In the genomic region with DNA sequence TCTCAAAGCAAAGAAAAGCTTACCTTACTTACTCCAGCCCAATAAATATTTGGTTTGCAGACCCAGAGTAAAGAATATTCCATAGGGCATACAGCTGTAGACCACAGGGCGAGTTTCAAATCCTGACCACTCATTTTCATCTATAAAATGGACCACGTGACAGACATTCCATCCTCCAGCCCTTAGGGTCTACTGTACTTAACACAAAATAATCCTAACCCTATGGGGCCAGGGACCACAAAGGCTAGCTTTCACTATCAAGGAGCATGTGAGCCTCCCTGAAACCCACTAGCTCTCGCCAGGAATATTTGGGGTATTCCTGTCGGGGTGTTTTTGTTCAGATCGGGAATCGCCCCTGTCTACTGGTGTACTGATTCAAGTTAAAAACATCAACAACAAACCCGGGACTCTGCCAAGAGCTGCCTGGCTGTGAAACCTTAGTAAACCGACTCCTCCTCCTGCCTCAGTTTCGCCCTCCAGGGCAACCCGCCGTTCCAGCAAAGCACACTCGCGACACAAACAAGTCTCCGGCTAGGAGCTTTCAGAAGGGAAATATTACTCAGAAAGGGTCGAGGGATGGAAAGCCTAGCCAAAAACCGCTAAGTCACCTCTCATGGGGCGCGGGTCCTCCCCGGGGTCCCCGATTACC, we compare ENCODE assay signal across 8 mouse cellular contexts. TPM values are rescaled to one million over a fixed set of nuclear protein-coding genes. Genes with fewer than 3 reads are reported as not detected.
A peak's percentile ranks its signal among the peaks of the same experiment; 100 is the strongest.
DNase-seq lines count a peak whose midpoint lies in the region; ATAC-seq and TF ChIP-seq lines count a peak whose summit lies in the region.

No protein-coding gene starts in this region.

- H3K27ac ChIP-seq in neural tube, embryonic 11.5 days (ENCODE audit: low read depth, low read length) = no peak overlapping the region
- no peak overlapping the region for H3K27ac ChIP-seq in embryonic fibroblast, embryonic 13.5 days (ENCODE audit: insufficient read depth, low read length)
- H3K27ac ChIP-seq in limb, embryonic 14.5 days (replicated peaks; ENCODE audit: low read depth, low read length) = peak overlapping the region; percentile 16; the same call in 1 of the 2 replicates
- H3K27ac ChIP-seq in stomach, embryonic 15.5 days = 0 out of 2 replicates have a peak overlapping the region, but pooled peaks have one; percentile 16

- H3K36me3 ChIP-seq in neural tube, embryonic 11.5 days (ENCODE audit: control insufficient read depth, insufficient read depth, low read length) = no peaks in the 10 kb centered on the region
- H3K36me3 ChIP-seq in limb, embryonic 14.5 days (ENCODE audit: control insufficient read depth, insufficient read depth, low read length) = no peaks in the 10 kb centered on the region
- no peaks in the 10 kb centered on the region for H3K36me3 ChIP-seq in stomach, embryonic 15.5 days

- no peak for TF ChIP-seq POLR2A in embryonic fibroblast, embryonic 13.5 days (IDR thresholded peaks at IDR 0.05; ENCODE audit: low read depth, low read length)
- TF ChIP-seq POLR2A in limb, embryonic 14.5 days (IDR thresholded peaks at IDR 0.05; ENCODE audit: borderline replicate concordance, extremely low read depth, insufficient read depth, insufficient read length) = 0 out of 2 replicates have a peak, but pooled peaks have one; percentile 38

- no peak for DNase-seq in neural tube, embryonic 11.5 days (ENCODE audit: low spot score)
- no peak for DNase-seq in neural tube, embryonic 10.5 days (ENCODE audit: extremely low spot score, low spot score)
- DNase-seq in limb, embryonic 14.5 days (ENCODE audit: low spot score) = no peak
- DNase-seq in right cerebral cortex, postnatal 14 days = no peak
- DNase-seq in lung, postnatal 36 days = no peak
- DNase-seq in frontal cortex, postnatal 36 days (ENCODE audit: low spot score in 2 of 2) = no peak

- no peaks in the 10 kb centered on the region for H3K9me3 ChIP-seq in neural tube, embryonic 11.5 days (ENCODE audit: control insufficient read depth, low read length)
- no peaks in the 10 kb centered on the region for H3K9me3 ChIP-seq in limb, embryonic 14.5 days (ENCODE audit: control insufficient read depth, low read length)
- no peaks in the 10 kb centered on the region for H3K9me3 ChIP-seq in stomach, embryonic 15.5 days

- H3K4me1 ChIP-seq in neural tube, embryonic 11.5 days (ENCODE audit: control insufficient read depth, insufficient read depth, low read length) = 0 out of 2 replicates have a peak, but pooled peaks cover 4% of the 10 kb centered on the region
- H3K4me1 ChIP-seq in embryonic fibroblast, embryonic 13.5 days (ENCODE audit: control insufficient read depth, insufficient read depth, low read length) = 0 out of 2 replicates have a peak, but pooled peaks cover 2% of the 10 kb centered on the region
- H3K4me1 ChIP-seq in limb, embryonic 14.5 days (ENCODE audit: control insufficient read depth, insufficient read depth, low read length) = peaks cover 7% of the 10 kb centered on the region; the same call in 1 of the 2 replicates
- H3K4me1 ChIP-seq in stomach, embryonic 15.5 days = peaks cover 11% of the 10 kb centered on the region

- 4% methylated on average over 20 of the region's 20 CpGs for WGBS in neural tube, embryonic 11.5 days
- 2% methylated on average over 20 of the region's 20 CpGs for WGBS in limb, embryonic 14.5 days
- 2% methylated on average over 20 of the region's 20 CpGs for WGBS in stomach, embryonic 15.5 days

- H3K27me3 ChIP-seq in neural tube, embryonic 11.5 days (ENCODE audit: control insufficient read depth, insufficient read depth, low read length) = no peaks in the 10 kb centered on the region
- no peaks in the 10 kb centered on the region for H3K27me3 ChIP-seq in limb, embryonic 14.5 days (ENCODE audit: control insufficient read depth, insufficient read depth, low read length)
- H3K27me3 ChIP-seq in stomach, embryonic 15.5 days (replicated peaks) = no peaks in the 10 kb centered on the region

- H3K4me2 ChIP-seq in neural tube, embryonic 11.5 days (ENCODE audit: low read depth) = peak overlapping the region; percentile 53
- H3K4me2 ChIP-seq in limb, embryonic 14.5 days (replicated peaks; ENCODE audit: low read depth, low read length, severe bottlenecking) = peak overlapping the region; percentile 55
- peak overlapping the region; percentile 67 for H3K4me2 ChIP-seq in stomach, embryonic 15.5 days

- peak overlapping the region; percentile 57 for H3K4me3 ChIP-seq in neural tube, embryonic 11.5 days (ENCODE audit: low read depth, low read length)
- H3K4me3 ChIP-seq in embryonic fibroblast, embryonic 13.5 days (ENCODE audit: insufficient read depth, low read length) = peak overlapping the region; percentile 85
- H3K4me3 ChIP-seq in limb, embryonic 14.5 days (replicated peaks; ENCODE audit: low read length) = peak overlapping the region; percentile 54
- peak overlapping the region; percentile 66 for H3K4me3 ChIP-seq in stomach, embryonic 15.5 days (replicated peaks)

- H3K9ac ChIP-seq in neural tube, embryonic 11.5 days (ENCODE audit: low read length) = peak overlapping the region; percentile 47
- H3K9ac ChIP-seq in limb, embryonic 14.5 days (ENCODE audit: low read depth, low read length, severe bottlenecking) = peak overlapping the region; percentile 59
- peak overlapping the region; percentile 49; the same call in 1 of the 2 replicates for H3K9ac ChIP-seq in stomach, embryonic 15.5 days

- no peak for TF ChIP-seq CTCF in embryonic fibroblast, embryonic 13.5 days (IDR thresholded peaks at IDR 0.05; ENCODE audit: borderline replicate concordance, insufficient read depth, low read length)

- ATAC-seq in neural tube, embryonic 11.5 days (ENCODE audit: insufficient read depth, low FRiP score, low TSS enrichment) = peak; percentile 53
- peak; percentile 48 for ATAC-seq in limb, embryonic 14.5 days (ENCODE audit: low FRiP score, low read depth)
- ATAC-seq in stomach, embryonic 15.5 days (ENCODE audit: insufficient read depth, low FRiP score, low read depth) = no peak; the same call in 1 of the 2 replicates

RNA-seq across cellular contexts. Expression of gene Lgmn, which starts 0.5 kb away (rescaled TPM):
- 56.8 and 61.8 TPM in 2 replicates for polyA plus RNA-seq in neural tube, embryonic 11.5 days (2014; fragmentation: Nextera tagmentation; extraction: Ambion mirVana)
- 71.1 and 73.8 TPM in 2 replicates for polyA plus RNA-seq in embryonic fibroblast, embryonic 13.5 days (2011; ENCODE audit: insufficient read length, low read depth, missing spikeins)
- polyA plus RNA-seq in limb, embryonic 14.5 days (2012; rRNA removed) = 78.7 and 88.4 TPM in 2 replicates
- 105 and 106 TPM in 2 replicates for polyA plus RNA-seq in limb, embryonic 14.5 days (2014; fragmentation: Nextera tagmentation; extraction: Ambion mirVana)
- 78.1 and 81.5 TPM in 2 replicates for polyA plus RNA-seq in stomach, embryonic 15.5 days (2015; fragmentation: Nextera tagmentation; extraction: Ambion mirVana)

RNA-seq across cellular contexts. Expression of gene Golga5, which starts 29.8 kb away (rescaled TPM):
- 33.1 and 33.6 TPM in 2 replicates for polyA plus RNA-seq in neural tube, embryonic 11.5 days (2014; fragmentation: Nextera tagmentation; extraction: Ambion mirVana)
- polyA plus RNA-seq in embryonic fibroblast, embryonic 13.5 days (2011; ENCODE audit: insufficient read length, low read depth, missing spikeins) = 39.6 and 40.6 TPM in 2 replicates
- 26.6 and 34.9 TPM in 2 replicates for polyA plus RNA-seq in limb, embryonic 14.5 days (2012; rRNA removed)
- 41.6 and 42.3 TPM in 2 replicates for polyA plus RNA-seq in limb, embryonic 14.5 days (2014; fragmentation: Nextera tagmentation; extraction: Ambion mirVana)
- 29.0 and 35.0 TPM in 2 replicates for polyA plus RNA-seq in stomach, embryonic 15.5 days (2015; fragmentation: Nextera tagmentation; extraction: Ambion mirVana)

Comparison
In these comparisons a context has a peak if more than half of its experiments do, and no peak if none do; other contexts are left out.
1. H3K27ac ChIP-seq: peak in limb, embryonic 14.5 days (single experiment) and stomach, embryonic 15.5 days (single experiment); none in neural tube, embryonic 11.5 days (single experiment) and embryonic fibroblast, embryonic 13.5 days (single experiment).
2. Peak in every context shown above with its lines, with median percentiles within 50 percentile points of each other: H3K4me2 ChIP-seq, H3K4me3 ChIP-seq and H3K9ac ChIP-seq.